Mouse (Mus musculus) B cell, adult 2 months (primary cell): ENCODE measurements around the gene B3gntl1.

Experiments used
- DNase-seq, 2 experiments: peaks; one replicate each; pipeline ENCODE4 v3.0.0; 2022

The B3gntl1 gene

DNA sequence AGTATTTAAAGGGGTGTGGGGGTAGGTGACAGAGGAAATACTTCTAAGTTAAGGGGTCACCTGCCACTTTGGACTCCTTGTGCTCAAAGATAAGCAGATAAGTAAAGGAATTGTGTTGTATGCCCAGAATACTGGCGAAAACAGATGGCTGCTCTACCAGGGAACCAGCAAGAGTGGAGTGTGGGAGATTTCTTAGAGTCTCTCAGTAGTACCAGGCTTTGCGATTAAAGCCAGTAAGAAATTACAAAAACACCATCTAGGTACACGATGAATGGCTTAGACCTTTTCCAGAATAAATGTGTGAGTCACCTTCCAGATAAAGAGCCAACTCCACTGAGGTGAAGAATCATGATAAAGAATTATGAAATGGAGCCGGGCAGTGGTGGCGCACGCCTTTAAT, 27.6 kb downstream of the B3gntl1 start:
- no peak for DNase-seq

DNA sequence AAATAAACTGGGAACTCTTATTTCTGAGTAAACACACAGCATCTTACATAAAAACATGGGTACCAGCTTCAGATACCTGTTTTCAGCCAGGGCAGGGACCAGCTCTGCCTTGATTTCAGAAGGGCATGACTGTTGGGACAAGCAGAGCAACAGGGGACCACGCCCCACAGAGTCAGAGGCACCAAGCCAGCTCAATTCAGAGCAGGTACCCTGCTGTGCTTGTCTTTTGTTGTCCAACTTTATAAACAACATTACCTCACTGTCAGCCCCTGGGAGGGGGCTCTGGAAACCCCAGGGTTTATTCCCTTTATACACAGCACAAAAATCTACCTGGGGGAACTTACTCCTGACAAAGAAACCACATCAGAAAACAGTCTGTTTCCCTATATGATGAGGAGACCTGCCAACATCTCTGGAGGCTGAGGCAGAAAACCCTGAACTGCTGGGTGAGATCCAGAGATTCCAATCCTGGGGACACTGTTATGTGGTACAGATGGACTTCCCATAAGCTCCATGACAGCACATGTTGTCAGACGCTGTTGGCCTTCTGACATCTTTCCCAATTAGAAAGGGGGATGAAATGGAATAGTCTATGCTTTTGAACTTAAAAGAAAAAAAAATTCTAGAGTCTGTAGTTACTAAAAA, 31.3 kb downstream of the B3gntl1 start:
- no peak for DNase-seq

DNA sequence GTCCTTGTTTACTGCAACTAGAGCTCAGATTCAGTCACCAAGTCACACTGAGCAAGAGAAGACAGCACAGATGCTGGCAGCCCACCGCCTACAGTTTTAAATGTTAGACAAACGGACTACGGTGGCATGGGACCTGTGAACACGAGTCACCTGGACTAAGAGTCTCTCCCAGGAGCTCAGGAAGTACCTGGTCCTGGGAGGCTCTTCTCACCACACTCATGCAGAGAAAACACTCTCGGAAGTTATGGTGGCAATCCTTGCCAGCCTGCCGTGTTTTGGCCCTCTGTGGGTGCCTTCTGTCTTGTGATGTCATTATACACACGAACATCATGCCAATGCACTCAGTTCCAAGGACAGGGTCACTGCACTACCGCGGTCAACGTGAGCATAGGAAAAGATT, 36.3 kb downstream of the B3gntl1 start:
- DNase-seq: no peak

- DNase-seq: no peak
Observed at GRCm38 (mm10) chr11:121631410-121631809, 41.5 kb downstream of the B3gntl1 start.

GRCm38 (mm10) chr11:121630406-121630805, 42.5 kb downstream of the B3gntl1 start:
- DNase-seq: peak; percentile 5 to 9

DNA sequence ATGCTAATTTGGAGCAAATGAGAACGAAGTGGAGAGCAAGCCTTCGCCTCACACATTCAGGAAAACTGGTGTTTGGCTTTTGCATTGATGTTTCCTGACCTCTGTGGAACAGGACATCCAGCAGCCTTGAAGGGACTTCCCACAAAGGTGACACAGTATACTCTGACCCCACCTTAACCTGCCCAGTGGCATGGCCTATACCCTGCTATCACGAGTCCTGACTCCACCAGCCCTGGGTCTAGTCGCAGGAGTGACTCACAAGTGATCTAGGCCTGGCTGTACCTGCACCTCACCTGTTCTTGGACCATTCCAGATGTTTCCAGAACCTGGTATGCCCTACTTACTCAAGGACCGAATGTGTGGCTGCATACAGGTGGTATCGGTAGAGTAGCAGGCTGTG, 43.4 kb downstream of the B3gntl1 start:
- DNase-seq: no peak

GRCm38 (mm10) chr11:121627521-121627920, 45.4 kb downstream of the B3gntl1 start:
- no peak for DNase-seq

GRCm38 (mm10) chr11:121625007-121625406, 47.9 kb downstream of the B3gntl1 start:
- DNase-seq: no peak

DNA sequence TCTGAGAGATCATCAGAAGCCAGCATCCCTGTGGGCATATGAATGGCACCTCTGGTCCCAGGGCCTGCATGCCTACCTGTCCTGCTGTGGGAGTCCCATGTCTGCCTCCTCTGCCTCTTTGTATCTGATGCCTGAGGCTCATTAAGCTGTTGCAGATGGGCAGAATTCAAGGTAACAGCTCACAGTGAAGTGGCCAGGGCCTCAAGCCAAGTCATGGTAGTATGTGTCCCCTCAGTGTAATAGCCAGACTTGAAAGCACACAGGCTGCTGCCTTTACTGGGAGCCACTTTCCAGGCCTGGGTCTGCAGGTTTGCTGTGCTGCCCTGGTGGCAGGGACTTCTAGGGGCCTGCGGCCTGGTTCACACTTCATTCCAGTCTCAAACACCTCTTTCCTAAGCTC, 55.6 kb downstream of the B3gntl1 start:
- DNase-seq: no peak

DNA sequence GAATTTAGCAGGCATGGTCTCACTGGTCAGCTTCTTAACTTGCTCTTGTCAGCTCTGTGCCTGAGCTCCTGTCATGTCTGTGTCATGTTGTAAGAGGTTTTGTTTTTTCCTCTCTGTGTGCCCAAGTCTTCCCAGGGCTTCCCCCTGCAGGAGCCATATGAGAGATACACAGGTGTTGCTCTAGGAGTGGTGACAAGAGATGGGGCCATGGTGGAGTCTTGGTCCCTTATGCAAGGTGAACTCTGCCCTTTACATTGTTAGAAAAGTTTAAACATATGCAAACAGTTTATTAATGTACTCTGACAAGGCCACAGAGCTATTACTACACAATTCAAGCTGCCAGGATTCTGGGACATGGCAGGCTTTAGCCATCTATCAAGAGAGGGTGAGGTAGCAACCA, 56.5 kb downstream of the B3gntl1 start:
- DNase-seq: no peak

DNA sequence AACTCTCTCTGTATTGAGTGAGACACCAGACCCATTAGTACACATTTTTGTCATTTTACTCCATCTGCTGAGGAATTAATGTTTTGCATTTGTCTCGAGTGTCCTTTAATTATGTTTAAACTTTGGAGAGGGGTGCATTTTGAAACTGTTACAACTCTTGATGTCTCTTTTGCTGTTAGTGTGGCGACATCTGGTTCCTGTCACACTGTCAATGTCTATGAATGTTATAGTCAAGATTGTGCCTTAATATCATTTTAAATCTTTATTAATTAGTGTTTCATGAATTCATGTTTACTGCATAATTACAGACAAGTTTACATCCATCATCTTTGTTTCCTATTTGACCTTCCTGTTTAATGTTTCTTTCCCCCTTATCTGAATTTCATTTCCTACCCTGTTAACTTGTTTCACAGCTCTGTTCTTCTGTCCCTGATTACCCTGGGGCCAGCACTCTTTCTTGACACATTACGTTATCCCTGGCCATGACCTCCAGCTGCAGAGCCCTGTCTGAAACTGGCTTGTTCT, 56.9 kb downstream of the B3gntl1 start:
- no peak for DNase-seq

DNA sequence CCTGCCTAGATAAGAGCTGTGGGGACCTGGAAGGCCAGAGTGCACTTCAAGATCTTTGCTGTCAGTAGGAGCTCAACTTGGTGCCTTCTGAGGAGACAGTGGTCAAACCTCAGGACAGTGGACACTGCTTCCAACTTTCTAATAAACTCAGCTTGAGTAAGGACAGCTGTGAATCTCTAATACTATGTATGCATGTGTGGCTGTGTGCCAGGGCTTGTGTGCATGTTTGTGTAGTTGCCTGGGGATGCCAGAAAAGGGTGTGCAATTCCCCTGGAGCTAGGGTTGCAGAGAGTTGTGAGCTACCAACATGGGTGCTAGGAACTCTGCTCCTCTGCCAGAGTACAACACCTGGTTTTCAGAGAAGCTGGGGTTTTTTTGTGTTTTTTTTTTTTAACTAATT, 62.0 kb downstream of the B3gntl1 start:
- DNase-seq: no peak

- DNase-seq: no peak
Observed at GRCm38 (mm10) chr11:121605604-121606003, 67.3 kb downstream of the B3gntl1 start.

DNA sequence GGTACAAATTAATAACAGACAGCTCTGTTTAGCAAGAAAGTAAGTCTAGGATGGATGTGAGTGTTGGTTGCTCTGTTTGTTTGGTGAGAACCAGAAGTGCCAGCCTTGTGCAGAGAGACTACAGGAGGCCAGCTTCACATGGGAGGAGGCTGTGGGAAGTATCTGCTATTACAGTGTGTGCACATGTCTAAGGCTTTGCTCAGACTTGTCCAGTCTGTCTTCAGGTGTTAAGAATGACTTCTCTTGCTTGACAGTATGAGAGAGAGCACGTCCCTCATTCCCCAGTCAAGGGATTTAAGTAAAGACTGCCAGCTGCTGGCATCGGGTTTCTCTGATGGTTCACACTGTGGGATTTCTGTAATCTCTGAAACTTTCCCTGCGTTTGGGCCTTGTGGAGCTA, 71.5 kb downstream of the B3gntl1 start:
- no peak for DNase-seq

DNA sequence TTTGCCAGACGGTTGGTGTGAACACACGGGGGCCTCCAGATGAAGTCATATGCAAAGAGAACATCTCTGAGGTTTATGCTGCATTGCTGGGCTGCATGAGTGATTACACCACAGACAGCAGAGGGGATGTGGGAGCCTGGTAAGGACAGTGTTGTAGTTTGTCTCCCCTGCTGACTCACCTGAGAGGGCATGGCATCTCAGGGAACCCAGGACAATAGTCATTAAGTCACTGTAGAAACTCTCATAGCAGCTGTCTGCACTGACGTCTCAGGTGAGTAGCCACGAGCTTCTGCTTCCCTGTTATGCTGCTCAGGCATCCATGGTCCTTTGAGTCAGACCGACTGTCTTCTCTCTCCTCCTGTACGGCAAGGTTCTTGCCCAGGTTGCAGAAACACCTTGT, 75.7 kb downstream of the B3gntl1 start:
- no peak for DNase-seq

DNA sequence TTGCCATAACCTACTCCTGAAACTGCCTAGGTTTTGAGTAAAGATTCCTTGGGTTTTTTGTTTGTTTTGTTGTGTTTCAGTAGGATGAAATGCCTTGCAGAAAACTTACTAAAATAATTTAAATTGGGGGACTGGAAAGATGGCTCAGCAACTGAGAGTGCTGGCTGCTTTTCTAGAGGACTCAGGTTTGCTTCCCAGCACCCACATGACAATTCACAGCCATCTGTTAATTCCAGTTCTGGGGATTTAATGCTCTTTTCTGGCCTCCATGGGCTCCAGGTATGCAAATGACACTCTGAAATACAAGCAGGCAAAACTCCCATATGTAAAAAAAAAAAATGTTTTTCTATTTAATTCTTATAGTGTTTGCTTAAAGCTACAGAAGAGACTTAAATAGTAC, 91.1 kb downstream of the B3gntl1 start:
- no peak for DNase-seq
